Mouse (Mus musculus): Measurements from ENCODE around the gene Myh8. TPM values are rescaled to one million over a fixed set of nuclear protein-coding genes. Genes with fewer than 3 reads are reported as not detected.

Myh8 gene
- polyA plus RNA-seq (2012; rRNA removed) = 0.06 and 0.17 TPM in 2 replicates

GRCm38 (mm10) chr11:67276601-67277174 lies at the start of gene Myh8:
Gene Myh8, plus strand, starts transcription at chr11:67277124.
- Histone ChIP-seq H3K27ac (ENCODE audit: insufficient read depth, low read length) (no peak within 1 kb of the TSS), H3K4me1 (ENCODE audit: control insufficient read depth, insufficient read depth, low read length) (no peaks in the 10 kb centered on the region), H3K4me3 (ENCODE audit: insufficient read depth, low read length) (no peak within 1 kb of the TSS)
- TF ChIP-seq POLR2A (IDR thresholded peaks at IDR 0.05; ENCODE audit: extremely low read depth, insufficient read depth, low read length) (no peak), CTCF (IDR thresholded peaks at IDR 0.05; ENCODE audit: extremely low read depth, insufficient read depth, low read length) (no peak)

- TF ChIP-seq CTCF (IDR thresholded peaks at IDR 0.05; ENCODE audit: extremely low read depth, insufficient read depth, low read length) (no peak), POLR2A (IDR thresholded peaks at IDR 0.05; ENCODE audit: extremely low read depth, insufficient read depth, low read length) (no peak)
- H3K27ac ChIP-seq (ENCODE audit: insufficient read depth, low read length) = no peak overlapping the region; the same call in 1 of the 2 replicates
- peaks cover 7% of the 10 kb centered on the region; the same call in 1 of the 2 replicates for H3K4me1 ChIP-seq (ENCODE audit: control insufficient read depth, insufficient read depth, low read length)
- no peak overlapping the region for H3K4me3 ChIP-seq (ENCODE audit: insufficient read depth, low read length)
Measured at GRCm38 (mm10) chr11:67228731-67229130, 48.2 kb upstream of the Myh8 start.

- H3K4me1 ChIP-seq (ENCODE audit: control insufficient read depth, insufficient read depth, low read length) = peaks cover 7% of the 10 kb centered on the region; the same call in 1 of the 2 replicates
- no peak for TF ChIP-seq POLR2A (IDR thresholded peaks at IDR 0.05; ENCODE audit: extremely low read depth, insufficient read depth, low read length)
- TF ChIP-seq CTCF (IDR thresholded peaks at IDR 0.05; ENCODE audit: extremely low read depth, insufficient read depth, low read length) = no peak
- H3K4me3 ChIP-seq (ENCODE audit: insufficient read depth, low read length) = no peak overlapping the region
- no peak overlapping the region; the same call in 1 of the 2 replicates for H3K27ac ChIP-seq (ENCODE audit: insufficient read depth, low read length)
Measured at GRCm38 (mm10) chr11:67229166-67229565, 47.8 kb upstream of the Myh8 start.

- H3K4me3 ChIP-seq (ENCODE audit: insufficient read depth, low read length) = no peak overlapping the region
- H3K27ac ChIP-seq (ENCODE audit: insufficient read depth, low read length) = peak overlapping the region; percentile 59; the same call in 1 of the 2 replicates
- TF ChIP-seq CTCF (IDR thresholded peaks at IDR 0.05; ENCODE audit: extremely low read depth, insufficient read depth, low read length) (no peak), POLR2A (IDR thresholded peaks at IDR 0.05; ENCODE audit: extremely low read depth, insufficient read depth, low read length) (no peak)
- H3K4me1 ChIP-seq (ENCODE audit: control insufficient read depth, insufficient read depth, low read length) = peaks cover 7% of the 10 kb centered on the region; the same call in 1 of the 2 replicates
Measured at GRCm38 (mm10) chr11:67229946-67230345, 47.0 kb upstream of the Myh8 start.

GRCm38 (mm10) chr11:67235639-67236358 lies 41.1 kb upstream of the Myh8 start:
- Histone ChIP-seq H3K4me3 (ENCODE audit: insufficient read depth, low read length) (no peak overlapping the region), H3K4me1 (ENCODE audit: control insufficient read depth, insufficient read depth, low read length) (peaks cover 3% of the 10 kb centered on the region; the same call in 1 of the 2 replicates), H3K27ac (ENCODE audit: insufficient read depth, low read length) (no peak overlapping the region)
- TF ChIP-seq CTCF (IDR thresholded peaks at IDR 0.05; ENCODE audit: extremely low read depth, insufficient read depth, low read length) (peak; percentile 24; the same call in 1 of the 2 replicates), POLR2A (IDR thresholded peaks at IDR 0.05; ENCODE audit: extremely low read depth, insufficient read depth, low read length) (no peak)

- Histone ChIP-seq H3K4me1 (ENCODE audit: control insufficient read depth, insufficient read depth, low read length) (peaks cover 3% of the 10 kb centered on the region; the same call in 1 of the 2 replicates), H3K27ac (ENCODE audit: insufficient read depth, low read length) (no peak overlapping the region), H3K4me3 (ENCODE audit: insufficient read depth, low read length) (no peak overlapping the region)
- TF ChIP-seq POLR2A (IDR thresholded peaks at IDR 0.05; ENCODE audit: extremely low read depth, insufficient read depth, low read length) (no peak), CTCF (IDR thresholded peaks at IDR 0.05; ENCODE audit: extremely low read depth, insufficient read depth, low read length) (no peak)
Measured at GRCm38 (mm10) chr11:67236799-67237198, 40.1 kb upstream of the Myh8 start.

GRCm38 (mm10) chr11:67237481-67238079 lies 39.3 kb upstream of the Myh8 start, which contains the start of gene Myh4:
Gene Myh4, plus strand, starts transcription at chr11:67238029.
- Histone ChIP-seq H3K4me1 (ENCODE audit: control insufficient read depth, insufficient read depth, low read length) (peaks cover 3% of the 10 kb centered on the region; the same call in 1 of the 2 replicates), H3K4me3 (ENCODE audit: insufficient read depth, low read length) (no peak within 1 kb of the TSS), H3K27ac (ENCODE audit: insufficient read depth, low read length) (no peak within 1 kb of the TSS)
- TF ChIP-seq POLR2A (IDR thresholded peaks at IDR 0.05; ENCODE audit: extremely low read depth, insufficient read depth, low read length) (no peak), CTCF (IDR thresholded peaks at IDR 0.05; ENCODE audit: extremely low read depth, insufficient read depth, low read length) (no peak)

- Histone ChIP-seq H3K4me3 (ENCODE audit: insufficient read depth, low read length) (no peak overlapping the region), H3K4me1 (ENCODE audit: control insufficient read depth, insufficient read depth, low read length) (no peaks in the 10 kb centered on the region), H3K27ac (ENCODE audit: insufficient read depth, low read length) (no peak overlapping the region)
- no peak for TF ChIP-seq POLR2A (IDR thresholded peaks at IDR 0.05; ENCODE audit: extremely low read depth, insufficient read depth, low read length)
- TF ChIP-seq CTCF (IDR thresholded peaks at IDR 0.05; ENCODE audit: extremely low read depth, insufficient read depth, low read length) = no peak
Measured at GRCm38 (mm10) chr11:67241051-67241450, 35.9 kb upstream of the Myh8 start.

- H3K4me3 ChIP-seq (ENCODE audit: insufficient read depth, low read length) = no peak overlapping the region
- TF ChIP-seq POLR2A (IDR thresholded peaks at IDR 0.05; ENCODE audit: extremely low read depth, insufficient read depth, low read length) (no peak), CTCF (IDR thresholded peaks at IDR 0.05; ENCODE audit: extremely low read depth, insufficient read depth, low read length) (no peak)
- H3K27ac ChIP-seq (ENCODE audit: insufficient read depth, low read length) = no peak overlapping the region
- no peaks in the 10 kb centered on the region for H3K4me1 ChIP-seq (ENCODE audit: control insufficient read depth, insufficient read depth, low read length)
Measured at GRCm38 (mm10) chr11:67253691-67254090, 23.2 kb upstream of the Myh8 start.

All from cortical plate, adult 2 months (tissue).